Mouse (Mus musculus): ENCODE results near the gene Odc1. TPM values are rescaled to one million over a fixed set of nuclear protein-coding genes. Genes with fewer than 3 reads are reported as not detected.

Odc1 gene
- polyA plus RNA-seq, 1 experiment from 2014 or later, result 541 TPM

- no peaks in the 10 kb centered on the region for H3K27me3 ChIP-seq
- POLR2A ChIA-PET, result no interaction called here
- DNase-seq (ENCODE audit: low read depth, low spot score) (no peak), ATAC-seq (no peak)
- CTCF ChIA-PET, result no interaction called here
- in situ Hi-C loops (cut with MboI; ENCODE audit: low pct_unique_long_range_greater_than_20kb), result no loop called here
- TF ChIP-seq CTCF (IDR thresholded peaks at IDR 0.05), result no peak
Measured at GRCm38 (mm10) chr12:17565393-17566045, 20.9 kb downstream of the Odc1 start.

- DNase-seq (ENCODE audit: low read depth, low spot score) (no peak), ATAC-seq (no peak)
- in situ Hi-C loops (cut with MboI; ENCODE audit: low pct_unique_long_range_greater_than_20kb), result no loop called here
- ChIA-PET POLR2A (no interaction called here), CTCF (interaction anchor here (1.3 kb wide), 1 partner anchor 12 kb away, joined by 3 read pairs; no protein-coding TSS in a partner anchor)
- H3K27me3 ChIP-seq, result no peaks in the 10 kb centered on the region
- no peak for TF ChIP-seq CTCF (IDR thresholded peaks at IDR 0.05)
Measured at GRCm38 (mm10) chr12:17566046-17566408, 21.4 kb downstream of the Odc1 start.

- CTCF ChIA-PET, result interaction anchor here (0.9 to 1.5 kb wide), 2 partner anchors 13 to 26 kb away, joined by 3 read pairs; no protein-coding TSS in a partner anchor
- POLR2A ChIA-PET, result no interaction called here
- DNase-seq (ENCODE audit: low read depth, low spot score) (no peak), ATAC-seq (no peak)
- TF ChIP-seq CTCF (IDR thresholded peaks at IDR 0.05), result no peak
- in situ Hi-C loops (cut with MboI; ENCODE audit: low pct_unique_long_range_greater_than_20kb), result no loop called here
- H3K27me3 ChIP-seq, result no peaks in the 10 kb centered on the region
Measured at GRCm38 (mm10) chr12:17568564-17568963, 24.0 kb downstream of the Odc1 start.

GRCm38 (mm10) chr12:17574591-17574990 lies 30.0 kb downstream of the Odc1 start:
- in situ Hi-C loops (cut with MboI; ENCODE audit: low pct_unique_long_range_greater_than_20kb), result no loop called here
- POLR2A ChIA-PET, result no interaction called here
- no peak for DNase-seq (ENCODE audit: low read depth, low spot score)
- no peak for ATAC-seq
- no peak for TF ChIP-seq CTCF (IDR thresholded peaks at IDR 0.05)
- CTCF ChIA-PET, result no interaction called here
- H3K27me3 ChIP-seq, result no peaks in the 10 kb centered on the region

GRCm38 (mm10) chr12:17575156-17575910 lies 30.7 kb downstream of the Odc1 start:
- no peaks in the 10 kb centered on the region for H3K27me3 ChIP-seq
- ChIA-PET POLR2A (no interaction called here), CTCF (no interaction called here)
- ATAC-seq (no peak), DNase-seq (ENCODE audit: low read depth, low spot score) (no peak)
- no peak for TF ChIP-seq CTCF (IDR thresholded peaks at IDR 0.05)
- in situ Hi-C loops (cut with MboI; ENCODE audit: low pct_unique_long_range_greater_than_20kb), result no loop called here

GRCm38 (mm10) chr12:17576041-17576440 lies 31.4 kb downstream of the Odc1 start:
- POLR2A ChIA-PET, result interaction anchor here (1.1 kb wide), 1 partner anchor 181 kb away, joined by 3 read pairs; no protein-coding TSS in a partner anchor
- in situ Hi-C loops (cut with MboI; ENCODE audit: low pct_unique_long_range_greater_than_20kb), result no loop called here
- no peak for TF ChIP-seq CTCF (IDR thresholded peaks at IDR 0.05)
- DNase-seq (ENCODE audit: low read depth, low spot score), result no peak
- CTCF ChIA-PET, result no interaction called here
- peak; percentile 50 for ATAC-seq
- no peaks in the 10 kb centered on the region for H3K27me3 ChIP-seq

GRCm38 (mm10) chr12:17578601-17579000 lies 34.0 kb downstream of the Odc1 start:
- CTCF ChIA-PET, result interaction anchor here (0.7 kb wide), 1 partner anchor 11 kb away, joined by 3 read pairs; no protein-coding TSS in a partner anchor
- POLR2A ChIA-PET, result no interaction called here
- in situ Hi-C loops (cut with MboI; ENCODE audit: low pct_unique_long_range_greater_than_20kb), result no loop called here
- ATAC-seq (no peak), DNase-seq (ENCODE audit: low read depth, low spot score) (no peak)
- H3K27me3 ChIP-seq, result no peaks in the 10 kb centered on the region
- TF ChIP-seq CTCF (IDR thresholded peaks at IDR 0.05), result no peak

GRCm38 (mm10) chr12:17581001-17581400 lies 36.4 kb downstream of the Odc1 start:
- no peaks in the 10 kb centered on the region for H3K27me3 ChIP-seq
- in situ Hi-C loops (cut with MboI; ENCODE audit: low pct_unique_long_range_greater_than_20kb), result no loop called here
- no peak for DNase-seq (ENCODE audit: low read depth, low spot score)
- ChIA-PET POLR2A (no interaction called here), CTCF (interaction anchor here (1.4 kb wide), 1 partner anchor 12 kb away, joined by 3 read pairs; no protein-coding TSS in a partner anchor)
- ATAC-seq, result no peak
- TF ChIP-seq CTCF (IDR thresholded peaks at IDR 0.05), result no peak

GRCm38 (mm10) chr12:17582406-17582805 lies 37.8 kb downstream of the Odc1 start:
- ATAC-seq, result no peak
- DNase-seq (ENCODE audit: low read depth, low spot score), result no peak
- POLR2A ChIA-PET, result no interaction called here
- no peak for TF ChIP-seq CTCF (IDR thresholded peaks at IDR 0.05)
- in situ Hi-C loops (cut with MboI; ENCODE audit: low pct_unique_long_range_greater_than_20kb), result no loop called here
- CTCF ChIA-PET, result interaction anchor here (1.4 kb wide), 1 partner anchor 20 kb away, joined by 3 read pairs; no protein-coding TSS in a partner anchor
- no peaks in the 10 kb centered on the region for H3K27me3 ChIP-seq

GRCm38 (mm10) chr12:17583860-17584259 lies 39.3 kb downstream of the Odc1 start:
- ATAC-seq (peak; percentile 92), DNase-seq (ENCODE audit: low read depth, low spot score) (peak; percentile 91)
- H3K27me3 ChIP-seq, result no peaks in the 10 kb centered on the region
- CTCF ChIA-PET, result interaction anchor here (1.4 kb wide), 1 partner anchor 21 kb away, joined by 3 read pairs; no protein-coding TSS in a partner anchor
- POLR2A ChIA-PET, result no interaction called here
- in situ Hi-C loops (cut with MboI; ENCODE audit: low pct_unique_long_range_greater_than_20kb), result no loop called here
- TF ChIP-seq CTCF (IDR thresholded peaks at IDR 0.05), result no peak

GRCm38 (mm10) chr12:17586011-17586410 lies 41.4 kb downstream of the Odc1 start:
- in situ Hi-C loops (cut with MboI; ENCODE audit: low pct_unique_long_range_greater_than_20kb), result no loop called here
- ATAC-seq (no peak), DNase-seq (ENCODE audit: low read depth, low spot score) (no peak)
- no peaks in the 10 kb centered on the region for H3K27me3 ChIP-seq
- ChIA-PET POLR2A (no interaction called here), CTCF (no interaction called here)
- no peak for TF ChIP-seq CTCF (IDR thresholded peaks at IDR 0.05)
